Mouse (Mus musculus) cerebellum, adult 8-10 months (tissue): Measurements from ENCODE around the gene Coq2.

Experiments
- DNase-seq: peaks from one replicate; pipeline ENCODE4 v3.0.0; 2022

The Coq2 gene

GRCm38 (mm10) chr5:100658460-100658859 is 16.5 kb downstream of the Coq2 start:
- no peak for DNase-seq

DNA sequence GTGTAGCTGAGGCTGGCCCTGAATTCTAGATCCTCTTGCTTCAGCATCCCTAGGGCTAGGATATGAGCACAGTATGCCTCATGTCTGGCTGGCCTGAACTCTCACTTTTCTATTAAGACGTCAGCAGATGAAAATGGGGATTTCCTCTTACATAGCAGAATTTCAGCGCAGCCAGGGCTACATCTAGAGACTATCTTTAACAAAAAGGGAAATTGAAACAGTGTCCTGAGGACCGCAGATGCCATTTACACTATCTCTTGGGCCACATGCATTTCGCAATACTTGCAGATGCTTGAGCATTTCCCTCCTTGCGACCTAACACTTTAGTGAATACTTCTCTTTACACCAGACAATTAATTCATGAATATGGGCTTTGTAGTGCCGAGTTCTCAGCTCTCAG is 18.6 kb downstream of the Coq2 start:
- no peak for DNase-seq

DNA sequence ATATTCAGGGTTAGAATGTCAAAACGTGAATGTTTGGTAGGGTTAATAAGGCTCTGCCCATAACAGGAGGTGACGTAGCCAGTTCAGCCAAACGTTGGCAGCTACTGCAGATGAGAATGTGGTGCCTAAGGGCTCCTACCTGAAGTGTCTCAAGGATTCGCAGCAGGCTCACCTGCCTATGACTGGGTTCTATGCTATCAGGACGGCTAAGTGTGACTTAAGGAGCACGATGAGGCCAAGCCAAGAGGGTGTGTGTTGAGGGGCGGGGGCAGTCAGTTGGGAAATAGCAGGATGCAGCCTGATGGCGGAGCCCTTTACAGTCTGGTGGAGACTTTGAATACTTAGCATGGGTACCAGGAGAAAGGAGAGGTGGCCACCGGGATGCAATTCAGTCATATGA is 22.6 kb downstream of the Coq2 start:
- no peak for DNase-seq

- DNase-seq, result no peak
Measured at GRCm38 (mm10) chr5:100651486-100651885, 23.5 kb downstream of the Coq2 start.

DNA sequence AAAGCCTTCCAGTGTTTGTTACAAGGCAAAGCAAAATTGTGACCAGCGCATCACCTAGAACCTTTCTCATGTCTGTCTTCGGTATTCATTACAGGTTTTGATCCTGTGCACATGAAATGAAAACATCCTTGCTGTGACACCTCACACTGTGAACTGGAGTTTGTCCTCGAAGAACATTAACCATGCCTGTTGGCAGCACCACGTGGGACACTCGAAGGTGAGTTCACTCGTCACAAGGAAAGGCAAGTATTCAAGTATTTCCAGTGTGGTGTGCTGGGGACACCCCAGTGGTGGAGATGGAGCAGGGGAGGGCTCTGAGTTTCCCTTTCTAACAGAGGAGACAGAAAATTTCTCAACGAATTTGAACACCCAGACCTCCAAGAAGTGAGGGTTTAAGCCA is 24.0 kb downstream of the Coq2 start:
- DNase-seq, result no peak

DNA sequence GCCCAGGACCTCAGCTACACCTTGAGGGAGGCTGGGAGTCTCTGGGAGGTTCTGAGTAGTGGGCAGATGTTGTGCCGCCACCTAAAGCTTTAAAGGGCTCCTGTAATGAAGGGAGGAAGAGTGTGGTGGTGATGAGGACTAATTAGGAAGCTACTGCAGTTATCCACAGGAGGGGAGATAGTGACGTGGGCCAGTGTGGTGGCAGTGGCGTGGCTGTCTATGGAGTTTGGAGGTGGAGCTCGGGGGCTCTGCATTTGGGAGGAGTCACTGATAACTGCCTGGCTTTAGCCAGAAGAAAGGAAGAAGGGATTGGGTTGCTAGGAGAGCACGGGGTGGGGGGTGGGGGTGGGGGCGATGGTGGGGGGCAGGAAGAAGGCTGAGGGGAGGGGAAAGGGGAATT is 26.4 kb downstream of the Coq2 start:
- DNase-seq, result no peak

- DNase-seq, result no peak
Measured at GRCm38 (mm10) chr5:100648046-100648445, 26.9 kb downstream of the Coq2 start.

- DNase-seq, result no peak
Measured at GRCm38 (mm10) chr5:100646558-100646957, 28.4 kb downstream of the Coq2 start.

DNA sequence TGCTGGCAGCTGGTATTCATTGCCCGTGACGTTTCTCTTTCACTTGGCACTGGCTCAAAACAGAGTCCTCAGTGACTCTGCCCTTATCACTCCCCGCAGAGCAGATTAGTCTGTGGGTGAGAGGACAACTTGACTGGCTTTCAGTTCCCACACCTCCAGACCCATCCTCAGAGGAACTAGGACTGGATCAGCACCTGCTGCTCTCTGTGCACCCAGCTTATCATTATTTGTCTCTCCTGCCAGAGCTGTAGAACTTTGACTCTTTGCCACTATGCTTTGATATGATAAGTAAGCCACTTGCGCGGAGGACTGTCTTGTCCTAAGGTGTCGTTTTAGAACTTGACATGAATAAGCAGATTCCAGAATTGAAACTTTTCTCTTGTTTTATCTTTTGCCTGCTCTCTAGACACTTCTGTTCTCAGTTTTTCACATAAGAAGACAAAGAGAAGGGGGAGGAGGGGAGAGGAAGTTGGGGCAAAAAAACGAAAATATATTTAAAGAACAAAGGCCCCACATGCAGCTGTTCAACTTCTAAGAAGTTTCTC is 30.9 kb downstream of the Coq2 start:
- DNase-seq, result no peak

DNA sequence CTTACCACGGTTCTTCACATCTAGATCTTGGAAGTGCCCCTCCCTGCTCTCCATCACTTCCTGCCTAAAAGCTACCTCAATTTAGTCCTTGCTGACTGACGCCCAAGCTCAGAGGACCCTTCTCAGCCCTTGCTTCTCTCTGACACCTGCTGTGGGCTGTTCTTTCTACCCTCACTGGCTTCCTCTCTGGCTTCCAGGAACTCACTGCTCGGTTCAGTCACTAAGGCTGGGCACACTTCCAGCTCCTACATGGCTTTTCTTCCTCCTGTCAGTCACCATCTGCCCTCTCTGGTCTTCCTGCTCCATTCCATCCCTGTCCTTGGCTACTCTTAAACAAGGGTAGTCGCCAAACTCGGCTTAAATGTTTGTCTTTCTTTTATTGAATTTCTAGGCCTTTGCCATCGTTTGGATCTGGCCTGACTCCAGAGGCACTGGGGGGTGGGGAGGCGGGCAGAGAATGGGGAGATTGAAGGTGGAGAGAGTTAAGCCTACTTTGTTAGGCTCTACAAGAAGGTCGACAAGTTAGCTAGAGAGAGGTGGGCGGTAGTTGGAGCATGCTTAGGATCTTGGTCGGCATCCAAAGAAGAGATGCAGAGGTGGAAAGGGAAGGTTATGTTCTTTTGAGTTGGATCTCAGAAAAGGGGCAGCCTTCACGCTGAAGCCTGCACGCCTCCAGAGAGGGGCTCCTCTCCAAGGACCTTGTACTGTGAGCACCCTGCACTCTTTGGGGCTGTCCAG is 31.5 kb downstream of the Coq2 start:
- no peak for DNase-seq

GRCm38 (mm10) chr5:100642316-100642715 is 32.6 kb downstream of the Coq2 start:
- DNase-seq, result no peak

DNA sequence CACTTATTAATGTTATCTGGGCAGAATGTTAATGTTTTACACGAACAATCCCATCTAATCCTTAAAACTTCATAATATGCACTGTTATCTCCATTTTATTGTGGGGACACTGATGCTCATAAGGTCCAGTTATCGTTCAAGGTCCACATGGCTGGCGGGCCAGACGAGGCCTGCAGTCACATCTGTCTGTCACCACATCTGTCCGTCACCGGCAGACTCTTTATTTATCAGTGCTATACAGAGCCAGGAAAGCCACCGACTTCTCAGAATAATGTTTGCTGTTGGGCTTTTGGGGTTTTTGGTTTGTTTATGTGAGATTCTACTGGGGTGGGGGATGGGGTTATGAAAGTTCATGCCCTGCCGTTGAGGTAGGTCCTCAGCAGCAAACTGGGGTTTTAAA is 36.5 kb downstream of the Coq2 start:
- no peak for DNase-seq

DNA sequence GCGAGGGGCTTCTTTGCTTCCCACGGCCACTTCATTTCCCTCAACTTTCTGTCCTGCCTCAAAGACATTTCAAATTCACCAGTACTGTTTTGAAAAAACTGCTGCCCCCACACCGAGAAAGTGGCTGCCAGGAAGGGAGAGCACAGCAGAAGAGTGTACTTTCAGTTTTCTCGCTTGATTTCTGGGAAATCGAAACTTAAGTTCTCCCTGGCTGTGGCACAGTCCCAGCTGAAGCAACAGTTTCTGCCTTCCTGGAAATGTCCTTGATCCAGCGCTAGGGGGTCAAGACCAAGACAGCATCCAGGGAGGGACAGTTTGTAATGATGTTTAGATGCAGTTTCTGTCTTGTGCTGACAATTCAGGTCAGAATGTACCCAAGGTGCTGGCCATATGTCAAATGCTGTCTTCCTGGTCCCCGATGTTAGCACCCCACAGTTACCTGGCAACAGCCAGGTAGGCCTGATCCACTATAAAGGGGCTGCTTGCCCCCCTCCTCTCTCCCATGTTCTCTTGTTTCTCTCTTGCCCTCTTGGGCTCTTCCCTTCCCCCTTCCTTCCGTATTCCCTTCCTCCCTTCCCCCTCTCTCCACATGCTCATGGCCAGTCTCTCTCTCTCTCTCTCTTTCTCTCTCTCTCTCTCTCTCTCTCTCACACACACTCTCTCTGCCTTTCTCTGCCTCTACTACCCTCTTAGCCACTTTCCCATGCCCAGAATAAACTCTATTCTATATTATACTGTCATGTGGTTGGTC is 38.0 kb downstream of the Coq2 start:
- no peak for DNase-seq

DNA sequence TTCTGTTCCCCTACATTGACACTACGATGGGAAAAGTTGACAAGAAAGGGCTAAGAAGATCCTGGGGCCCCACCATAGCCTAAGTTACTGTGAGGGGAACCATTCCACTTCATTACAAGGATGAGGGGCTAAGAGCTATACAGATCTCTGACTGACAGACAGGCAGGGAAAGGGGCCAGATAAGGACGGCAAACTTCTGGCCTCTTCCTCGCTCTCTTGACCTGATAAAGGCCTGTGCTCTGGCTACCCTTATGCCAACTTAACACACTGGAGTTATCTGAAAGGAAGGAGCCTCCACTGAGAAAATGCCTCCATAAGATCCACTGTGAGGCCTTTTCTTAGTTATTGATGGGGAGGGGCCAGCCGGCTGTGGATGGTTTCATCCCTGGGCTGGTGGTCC is 39.0 kb downstream of the Coq2 start:
- no peak for DNase-seq

GRCm38 (mm10) chr5:100634885-100635478 is 40.0 kb downstream of the Coq2 start:
- DNase-seq, result no peak

- no peak for DNase-seq
Measured at GRCm38 (mm10) chr5:100632540-100633129, 42.3 kb downstream of the Coq2 start.

GRCm38 (mm10) chr5:100628807-100629206 is 46.1 kb downstream of the Coq2 start:
- DNase-seq, result no peak

DNA sequence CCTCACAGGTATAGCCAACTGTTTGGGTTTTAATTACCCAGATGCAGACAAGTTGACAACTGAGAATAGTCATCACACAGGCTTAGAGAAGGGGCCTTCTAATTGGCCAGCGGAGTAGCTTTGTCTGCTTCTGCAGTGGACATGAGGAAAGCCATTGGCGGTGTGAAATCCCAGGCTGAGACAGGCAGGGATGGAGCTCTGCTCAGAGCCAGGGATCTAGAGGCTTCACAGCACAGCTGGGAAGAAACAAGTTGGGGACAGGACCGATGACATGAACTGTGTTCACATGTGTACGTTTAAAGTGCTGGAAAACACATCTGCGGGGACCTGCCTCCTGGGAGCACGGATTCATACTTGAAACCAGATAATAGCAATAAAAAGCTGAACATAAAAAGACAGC is 48.4 kb downstream of the Coq2 start:
- DNase-seq, result no peak

DNA sequence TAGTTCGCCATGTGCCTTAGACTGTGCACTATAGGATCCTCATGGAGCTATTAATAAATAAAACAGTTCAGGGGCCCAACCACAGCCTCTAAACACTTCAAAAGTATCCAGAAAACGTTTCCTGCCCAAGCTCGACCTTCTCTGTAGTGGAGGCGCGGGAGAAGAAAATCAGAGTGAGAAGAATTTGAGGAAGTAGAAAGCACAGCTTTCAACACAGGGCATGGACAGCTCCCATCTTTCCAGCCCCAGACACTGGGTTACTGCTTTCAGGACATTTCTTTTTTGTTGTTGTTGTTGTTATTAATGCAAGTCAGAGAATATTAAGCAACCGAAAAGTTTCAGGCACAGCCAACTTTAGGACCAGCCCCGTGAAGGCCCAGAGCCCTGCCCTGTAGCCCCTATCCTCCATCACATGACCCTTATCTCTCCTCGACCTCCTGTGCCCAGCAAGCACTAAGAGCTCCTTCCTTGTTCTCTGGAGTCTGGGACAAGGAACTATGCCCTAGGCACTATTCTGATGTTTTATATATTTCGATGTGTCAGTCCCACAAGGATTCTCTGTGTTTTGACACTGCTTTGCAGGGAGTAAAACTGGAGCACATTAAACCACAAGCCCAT is 50.1 kb downstream of the Coq2 start:
- DNase-seq, result no peak

GRCm38 (mm10) chr5:100622509-100623163 is 52.3 kb downstream of the Coq2 start:
- DNase-seq, result no peak

DNA sequence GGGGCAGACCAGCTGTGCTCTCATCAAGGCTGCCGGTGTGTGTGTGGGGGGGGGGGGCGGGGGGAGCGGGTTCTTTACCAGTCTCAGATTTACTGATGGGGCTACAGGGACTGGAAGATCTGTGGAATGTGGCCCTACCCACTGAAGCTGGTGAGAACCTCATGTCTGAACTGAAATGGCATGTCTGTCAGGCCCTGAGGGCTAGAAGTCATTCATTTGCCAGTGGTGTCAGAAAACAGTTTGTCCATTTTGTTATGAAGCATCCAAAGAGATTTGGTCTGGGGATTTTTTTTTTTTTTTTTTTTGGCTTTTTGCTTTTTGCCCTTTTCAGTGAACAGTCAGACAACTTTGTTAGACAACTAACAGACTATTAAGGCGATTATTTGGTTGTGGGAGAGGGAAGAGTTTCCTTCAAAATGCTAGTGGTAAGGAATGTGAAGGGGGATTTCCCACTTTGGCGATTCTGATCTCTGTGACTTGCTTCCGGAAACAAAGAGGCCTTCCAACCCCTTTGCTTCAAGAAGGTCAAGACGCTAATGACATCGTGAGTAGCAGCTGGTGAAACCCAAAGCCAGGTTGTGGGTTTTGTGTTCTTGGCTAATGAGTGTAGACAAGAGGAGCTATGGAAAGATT is 52.9 kb downstream of the Coq2 start:
- DNase-seq, result no peak

DNA sequence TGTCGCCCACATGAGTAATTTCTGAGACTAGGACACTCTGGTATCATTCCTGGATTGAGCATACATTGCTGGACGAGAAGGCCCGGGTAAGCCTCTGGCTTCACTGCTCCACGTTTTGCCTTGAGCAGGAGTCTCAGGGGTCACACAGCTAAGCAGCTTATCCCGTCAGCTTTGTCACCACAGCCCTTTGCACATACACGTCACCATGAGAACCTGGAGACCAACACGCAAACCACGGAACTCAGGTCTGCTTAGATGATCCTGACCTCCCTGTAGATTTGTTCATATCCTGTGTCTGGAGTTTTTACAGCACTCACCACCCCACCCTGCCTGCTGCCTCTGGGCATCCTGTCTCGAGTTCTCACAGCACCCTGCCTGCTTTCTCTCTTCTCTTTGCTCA is 54.0 kb downstream of the Coq2 start:
- no peak for DNase-seq
